Mouse (Mus musculus): ENCODE results near the gene Pkhd1.

DNA sequence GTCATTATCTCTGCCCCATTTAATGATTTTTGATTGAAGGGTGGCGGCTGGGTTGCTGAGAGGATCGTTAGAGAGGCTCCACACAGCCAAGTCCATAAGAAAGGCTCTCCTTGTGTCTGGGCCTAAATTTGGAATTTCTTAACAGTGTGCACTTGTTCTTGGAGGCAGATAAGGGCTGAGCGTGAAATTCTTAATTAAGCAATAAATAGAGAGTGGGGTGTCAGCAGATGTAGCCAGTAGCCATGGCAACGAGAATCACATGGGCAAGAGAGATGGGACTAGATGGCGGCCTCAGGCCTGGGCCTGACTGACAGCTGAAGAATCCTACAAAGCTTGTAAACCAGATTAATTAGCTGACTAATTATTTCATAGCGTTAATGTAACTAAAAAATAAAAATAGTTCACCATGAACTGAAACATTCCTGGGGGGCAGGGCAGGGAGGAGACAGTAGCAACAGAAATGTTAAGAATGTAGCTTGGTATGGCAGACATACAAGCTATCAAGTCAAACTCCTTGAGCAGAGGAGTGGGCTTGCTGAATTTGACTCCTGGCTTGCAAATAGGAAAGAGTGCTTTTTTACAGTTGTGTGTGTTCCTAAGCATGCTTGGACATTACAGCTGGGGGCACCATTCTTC, 314.8 kb downstream of the Pkhd1 start:
- TF ChIP-seq GATA1 (IDR thresholded peaks at IDR 0.05; ENCODE audit: borderline replicate concordance, low read length) (no peak), FLI1 (IDR thresholded peaks at IDR 0.05; ENCODE audit: low read length) (no peak)

Data from megakaryocyte, embryonic 14.5 days (primary cell).